ENCODE assay signal across 8 mouse cellular contexts in the genomic region with DNA sequence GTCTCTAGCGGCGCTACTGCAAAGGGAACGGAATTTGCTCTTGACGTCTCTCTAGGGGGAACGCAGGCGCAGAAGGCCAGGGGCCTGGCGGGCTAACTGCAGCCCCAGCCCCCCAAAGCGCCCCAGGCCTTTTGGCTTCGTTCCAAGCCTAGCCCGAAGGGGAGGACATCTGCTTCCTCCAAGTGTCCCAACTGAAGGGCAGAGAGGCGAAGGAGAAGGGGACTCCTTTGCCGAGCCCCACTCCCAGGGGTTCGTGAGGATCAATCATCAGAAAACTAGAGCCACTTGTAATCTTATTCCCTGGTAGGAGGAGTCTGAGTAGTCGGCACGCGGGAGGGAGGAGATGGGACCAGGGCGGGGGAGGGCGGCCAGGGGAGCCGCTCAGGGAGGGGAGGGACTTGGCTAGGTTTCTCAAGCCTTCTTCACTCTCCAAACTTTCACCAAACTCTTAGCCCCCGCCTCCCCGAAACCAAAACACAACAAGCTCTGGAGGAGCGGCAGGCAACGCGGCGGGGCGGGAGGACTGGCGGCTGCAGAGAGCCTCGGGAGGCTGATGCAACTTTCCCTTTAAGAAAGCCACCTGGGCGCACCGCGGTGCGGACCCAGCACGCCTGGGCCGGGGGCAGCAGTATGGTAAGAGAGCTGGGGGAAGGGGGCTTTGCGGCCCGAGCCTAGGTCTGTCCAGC. TPM values are rescaled to one million over a fixed set of nuclear protein-coding genes. Genes with fewer than 3 reads are reported as not detected.
DNase-seq lines count a peak whose midpoint lies in the region; ATAC-seq and TF ChIP-seq lines count a peak whose summit lies in the region.

No protein-coding gene starts in this region.

- no peaks in the 10 kb centered on the region for H3K36me3 ChIP-seq in forebrain, postnatal 0 days (ENCODE audit: insufficient read depth)

- H3K9ac ChIP-seq in forebrain, postnatal 0 days, result peak overlapping the region; percentile 91

- H3K27ac ChIP-seq in forebrain, postnatal 0 days (ENCODE audit: low read depth, low read length), result peak overlapping the region; percentile 93

- under 1% methylated on average over 36 of the region's 36 CpGs for WGBS in forebrain, postnatal 0 days

- H3K9me3 ChIP-seq in forebrain, postnatal 0 days (ENCODE audit: low read length), result no peaks in the 10 kb centered on the region

- H3K4me3 ChIP-seq in forebrain, postnatal 0 days (ENCODE audit: low read depth, low read length), result peak overlapping the region; percentile 76

- ATAC-seq in forebrain, postnatal 0 days, result peak; percentile 40

- TF ChIP-seq CTCF in forebrain, postnatal 0 days (IDR thresholded peaks at IDR 0.05; ENCODE audit: low read depth), result peak; percentile 45

- peak; percentile 91 for DNase-seq in R1 (ENCODE audit: low read depth, low spot score)
- peak; percentile 65 for DNase-seq in cerebellum, adult 9-10 months
- peak; percentile 80 for DNase-seq in forebrain, postnatal 0 days
- DNase-seq in heart, postnatal 4 days, result peak; percentile 69
- peak; percentile 42 to 43 for DNase-seq in layer of hippocampus, postnatal 25 days (ENCODE audit: extremely low spot score in 1 of 2, low spot score in 1 of 2)
- peak; percentile 94 for DNase-seq in lung, postnatal 36 days
- DNase-seq in right cerebral cortex, adult 2 months (ENCODE audit: low spot score in 2 of 2), result peak; percentile 36 to 66
- DNase-seq in urinary bladder, postnatal 36 days (ENCODE audit: low spot score in 2 of 2), result peak; percentile 79 to 84

- peak overlapping the region; percentile 91 for H3K4me2 ChIP-seq in forebrain, postnatal 0 days (ENCODE audit: low read depth)

- no peaks in the 10 kb centered on the region for H3K4me1 ChIP-seq in forebrain, postnatal 0 days (ENCODE audit: insufficient read depth)

- H3K27me3 ChIP-seq in forebrain, postnatal 0 days (ENCODE audit: insufficient read depth, low read length), result no peaks in the 10 kb centered on the region

RNA-seq across cellular contexts. Expression of a gene that starts 0.7 kb away (rescaled TPM):
- total RNA-seq in forebrain, postnatal 0 days (2014; rRNA removed), result 30.6 and 35.0 TPM in 2 replicates
- 18.7 and 33.7 TPM in 2 replicates for polyA plus RNA-seq in forebrain, postnatal 0 days (2015; fragmentation: Nextera tagmentation; extraction: Ambion mirVana)
- 1 to 10 TPM; 3.2 to 4.1 TPM for total RNA-seq in heart, postnatal 4 days (2021)
- total RNA-seq in layer of hippocampus, postnatal 25 days (2021), result 10 to 100 TPM; 35.1 to 41.4 TPM

RNA-seq across cellular contexts. Expression of a gene that starts 37.4 kb away (rescaled TPM):
- 3.4 and 7.7 TPM in 2 replicates for total RNA-seq in forebrain, postnatal 0 days (2014; rRNA removed)
- polyA plus RNA-seq in forebrain, postnatal 0 days (2015; fragmentation: Nextera tagmentation; extraction: Ambion mirVana), result 0.94 and 1.5 TPM in 2 replicates
- total RNA-seq in heart, postnatal 4 days (2021), result 1 to 10 TPM in 1 of 2 experiments, under 1 TPM in 1; 0.59 to 1.1 TPM
- 1 to 10 TPM in 1 of 2 experiments, under 1 TPM in 1; 0.91 to 1.1 TPM for total RNA-seq in layer of hippocampus, postnatal 25 days (2021)

RNA-seq across cellular contexts. Expression of a gene that starts 48.3 kb away (rescaled TPM):
- 179 and 192 TPM in 2 replicates for total RNA-seq in forebrain, postnatal 0 days (2014; rRNA removed)
- 89.0 and 90.6 TPM in 2 replicates for polyA plus RNA-seq in forebrain, postnatal 0 days (2015; fragmentation: Nextera tagmentation; extraction: Ambion mirVana)
- total RNA-seq in heart, postnatal 4 days (2021), result 10 to 100 TPM; 19.5 to 21.9 TPM
- 10 to 100 TPM; 75.6 to 76.3 TPM for total RNA-seq in layer of hippocampus, postnatal 25 days (2021)

RNA-seq across cellular contexts. Expression of a gene that starts 52.1 kb away (rescaled TPM):
- 557 and 600 TPM in 2 replicates for total RNA-seq in forebrain, postnatal 0 days (2014; rRNA removed)
- 599 and 626 TPM in 2 replicates for polyA plus RNA-seq in forebrain, postnatal 0 days (2015; fragmentation: Nextera tagmentation; extraction: Ambion mirVana)
- total RNA-seq in heart, postnatal 4 days (2021), result 100 to 1,000 TPM; 115 to 126 TPM
- total RNA-seq in layer of hippocampus, postnatal 25 days (2021), result 100 to 1,000 TPM; 429 to 448 TPM

RNA-seq across cellular contexts. Expression of a gene that starts 56.8 kb away (rescaled TPM):
- total RNA-seq in forebrain, postnatal 0 days (2014; rRNA removed), result 21.6 and 22.3 TPM in 2 replicates
- 16.7 and 17.4 TPM in 2 replicates for polyA plus RNA-seq in forebrain, postnatal 0 days (2015; fragmentation: Nextera tagmentation; extraction: Ambion mirVana)
- 1 to 10 TPM; 4.1 to 5.1 TPM for total RNA-seq in heart, postnatal 4 days (2021)
- total RNA-seq in layer of hippocampus, postnatal 25 days (2021), result 10 to 100 TPM in 1 of 2 experiments, 1 to 10 TPM in 1; 7.9 to 11.7 TPM

Comparison
In these comparisons a context has a peak if more than half of its experiments do, and no peak if none do; other contexts are left out.
1. Peak in every context shown above with its lines: DNase-seq, ATAC-seq, H3K4me3 ChIP-seq and H3K27ac ChIP-seq.
2. DNase-seq: peak in every context shown above with its lines; median percentile 94 in lung, postnatal 36 days; 91 in R1; 82 in urinary bladder, postnatal 36 days; 80 in forebrain, postnatal 0 days; 69 in heart, postnatal 4 days; 65 in cerebellum, adult 9-10 months; 51 in right cerebral cortex, adult 2 months; 42 in layer of hippocampus, postnatal 25 days.